Mouse (Mus musculus): ENCODE results near the gene Atxn7l1. TPM values are rescaled to one million over a fixed set of nuclear protein-coding genes. Genes with fewer than 3 reads are reported as not detected.

Gene Atxn7l1
- polyA plus RNA-seq, 1 experiment from 2014 or later = 10.8 TPM

DNA sequence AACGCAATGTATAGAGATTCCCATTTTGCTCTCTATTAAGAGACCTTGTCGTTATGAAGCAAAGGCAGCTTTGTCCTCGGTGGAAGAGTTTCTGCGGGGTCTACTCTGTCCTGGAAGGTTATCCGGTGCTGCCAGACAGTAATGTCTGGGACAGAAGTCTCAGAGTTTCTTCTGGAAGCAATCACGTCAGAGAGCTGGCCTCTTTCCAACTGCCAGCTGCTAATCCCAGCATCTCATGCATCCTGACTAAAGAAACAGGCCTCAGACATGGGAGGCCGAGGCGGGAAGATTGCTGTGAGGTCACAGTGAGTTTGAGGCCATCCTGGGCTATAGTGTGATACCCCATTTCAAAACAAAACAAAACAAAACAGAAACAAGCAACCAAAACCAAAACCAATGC lies 3.0 kb upstream of the Atxn7l1 start:
- Histone ChIP-seq H3K4me3 (ENCODE audit: low read length) (no peak overlapping the region), H3K9me3 (replicated peaks; ENCODE audit: control insufficient read depth, low read length) (no peaks in the 10 kb centered on the region), H3K27me3 (ENCODE audit: control insufficient read depth, insufficient read depth, low read length) (peaks cover 12% of the 10 kb centered on the region), H3K9ac (ENCODE audit: low read length) (no peak overlapping the region), H3K27ac (ENCODE audit: low read length) (no peak overlapping the region), H3K4me1 (ENCODE audit: control insufficient read depth, insufficient read depth, low read length) (peaks cover 11% of the 10 kb centered on the region), H3K36me3 (ENCODE audit: control insufficient read depth, insufficient read depth) (no peaks in the 10 kb centered on the region), H3K4me2 (ENCODE audit: low read depth, low read length) (no peak overlapping the region)
- WGBS = 54% methylated on average over 8 of the region's 8 CpGs
- no peak for ATAC-seq (replicated peaks; ENCODE audit: extremely low read depth, insufficient read depth, low FRiP score)

DNA sequence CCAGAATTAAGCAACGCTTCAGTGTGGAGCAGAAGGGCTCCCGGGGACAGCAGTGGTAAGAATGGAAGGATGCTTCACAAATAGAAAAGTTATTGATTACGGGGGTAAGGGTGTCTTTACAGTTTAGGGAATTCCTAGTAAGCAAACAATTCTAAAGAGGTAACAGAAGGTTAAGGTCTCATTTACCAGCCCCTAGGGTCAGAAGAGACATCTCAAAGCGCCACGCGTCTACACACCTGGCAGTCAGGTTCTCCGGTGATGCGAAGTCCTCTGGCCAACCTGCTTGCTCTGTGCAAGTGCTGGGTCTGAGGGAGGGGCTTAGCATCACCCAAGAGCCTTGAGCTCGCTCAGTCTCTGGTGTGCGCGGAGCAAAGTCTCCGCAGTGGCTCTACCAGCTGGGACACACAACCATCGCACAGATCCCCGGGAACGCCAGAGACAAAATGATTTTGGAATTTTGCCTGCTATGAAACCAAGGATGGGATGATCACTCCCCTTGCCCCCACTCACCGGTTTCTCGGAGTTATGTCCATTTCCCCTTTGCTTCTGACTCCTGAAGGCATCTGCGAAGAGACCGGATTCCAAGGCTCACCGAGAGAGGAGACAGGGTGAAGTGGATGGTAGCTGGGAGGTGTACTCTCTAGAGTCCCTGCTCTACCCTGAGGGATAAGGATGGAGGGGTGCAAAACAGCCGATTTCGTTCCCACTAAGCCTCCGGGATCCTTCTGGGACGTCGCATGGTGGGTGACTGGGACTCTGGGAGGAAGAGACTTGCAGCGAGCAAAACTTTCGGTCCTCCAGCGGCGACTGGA lies 665 bp upstream of the Atxn7l1 start:
- Histone ChIP-seq H3K9ac (ENCODE audit: low read length) (peak overlapping the region; percentile 74), H3K36me3 (ENCODE audit: control insufficient read depth, insufficient read depth) (no peaks in the 10 kb centered on the region), H3K27me3 (ENCODE audit: control insufficient read depth, insufficient read depth, low read length) (peaks cover 12% of the 10 kb centered on the region), H3K4me2 (ENCODE audit: low read depth, low read length) (peak overlapping the region; percentile 97), H3K9me3 (replicated peaks; ENCODE audit: control insufficient read depth, low read length) (no peaks in the 10 kb centered on the region), H3K4me1 (ENCODE audit: control insufficient read depth, insufficient read depth, low read length) (peaks cover 11% of the 10 kb centered on the region), H3K27ac (ENCODE audit: low read length) (no peak overlapping the region), H3K4me3 (ENCODE audit: low read length) (peak overlapping the region; percentile 67)
- peak; percentile 29 for ATAC-seq (replicated peaks; ENCODE audit: extremely low read depth, insufficient read depth, low FRiP score)
- WGBS = 7% methylated on average over 29 of the region's 29 CpGs

DNA sequence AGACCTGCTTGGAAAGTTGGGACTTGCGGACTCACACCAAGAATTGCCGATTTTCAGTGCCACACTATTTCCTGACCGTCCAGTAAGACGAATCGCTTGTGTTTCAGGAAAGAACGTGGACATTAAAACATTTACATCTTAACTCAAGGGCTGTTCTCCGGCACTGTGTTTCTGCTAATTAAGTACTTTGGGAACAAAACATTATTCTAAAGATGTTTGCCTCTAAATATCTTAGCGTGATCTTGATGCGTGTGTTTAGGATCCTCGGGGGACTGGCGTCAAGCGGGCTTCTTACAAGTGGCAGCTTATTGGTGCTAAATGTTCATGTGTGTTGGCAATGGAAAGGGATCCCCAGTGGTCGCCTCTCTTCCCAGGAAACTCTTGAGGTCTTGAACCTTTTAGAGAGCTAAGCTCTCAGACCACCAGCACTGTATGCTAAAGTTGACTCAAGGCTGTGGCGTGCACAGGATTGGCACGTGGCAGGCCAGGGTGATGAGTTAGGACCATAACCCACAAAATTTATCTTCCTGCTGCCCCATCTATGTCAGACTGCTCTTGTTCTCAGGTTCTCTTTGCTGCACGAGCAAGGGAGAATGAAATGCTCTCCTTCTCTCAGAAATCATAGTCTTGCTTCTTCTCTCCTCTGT lies 2.2 kb downstream of the Atxn7l1 start:
- Histone ChIP-seq H3K27me3 (ENCODE audit: control insufficient read depth, insufficient read depth, low read length) (peaks cover 12% of the 10 kb centered on the region), H3K9ac (ENCODE audit: low read length) (no peak overlapping the region), H3K4me1 (ENCODE audit: control insufficient read depth, insufficient read depth, low read length) (peaks cover 11% of the 10 kb centered on the region), H3K27ac (ENCODE audit: low read length) (no peak overlapping the region), H3K4me3 (ENCODE audit: low read length) (no peak overlapping the region), H3K9me3 (replicated peaks; ENCODE audit: control insufficient read depth, low read length) (no peaks in the 10 kb centered on the region), H3K36me3 (ENCODE audit: control insufficient read depth, insufficient read depth) (no peaks in the 10 kb centered on the region), H3K4me2 (ENCODE audit: low read depth, low read length) (no peak overlapping the region)
- no peak for ATAC-seq (replicated peaks; ENCODE audit: extremely low read depth, insufficient read depth, low FRiP score)
- 92% methylated on average over 16 of the region's 16 CpGs for WGBS

DNA sequence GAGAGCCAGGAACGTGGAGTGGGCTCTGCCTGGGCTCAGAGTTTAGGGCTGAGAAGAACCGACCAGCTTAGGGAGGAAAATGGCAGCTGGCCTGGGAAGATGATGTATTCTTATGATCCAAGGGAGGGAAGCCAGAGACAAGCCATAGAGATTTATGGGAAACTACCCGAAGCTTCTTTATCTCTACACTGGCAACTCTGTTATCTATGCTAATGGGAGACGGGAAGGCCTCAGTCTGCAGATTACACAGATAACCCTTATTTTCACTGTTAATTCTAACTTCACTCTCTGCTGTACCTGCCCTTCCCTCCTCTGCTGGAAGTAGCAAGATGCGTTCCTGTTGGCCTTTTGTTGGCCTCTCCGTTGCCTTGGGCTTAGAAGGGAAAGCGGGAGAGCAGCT lies 5.6 kb downstream of the Atxn7l1 start:
- no peak overlapping the region for H3K9ac ChIP-seq (ENCODE audit: low read length)
- peaks cover 11% of the 10 kb centered on the region for H3K4me1 ChIP-seq (ENCODE audit: control insufficient read depth, insufficient read depth, low read length)
- no peaks in the 10 kb centered on the region for H3K36me3 ChIP-seq (ENCODE audit: control insufficient read depth, insufficient read depth)
- H3K4me2 ChIP-seq (ENCODE audit: low read depth, low read length) = no peak overlapping the region
- H3K27ac ChIP-seq (ENCODE audit: low read length) = no peak overlapping the region
- no peaks in the 10 kb centered on the region for H3K27me3 ChIP-seq (ENCODE audit: control insufficient read depth, insufficient read depth, low read length)
- 64% methylated on average over 7 of the region's 7 CpGs for WGBS
- no peaks in the 10 kb centered on the region for H3K9me3 ChIP-seq (replicated peaks; ENCODE audit: control insufficient read depth, low read length)
- no peak overlapping the region for H3K4me3 ChIP-seq (ENCODE audit: low read length)
- ATAC-seq (replicated peaks; ENCODE audit: extremely low read depth, insufficient read depth, low FRiP score) = no peak

DNA sequence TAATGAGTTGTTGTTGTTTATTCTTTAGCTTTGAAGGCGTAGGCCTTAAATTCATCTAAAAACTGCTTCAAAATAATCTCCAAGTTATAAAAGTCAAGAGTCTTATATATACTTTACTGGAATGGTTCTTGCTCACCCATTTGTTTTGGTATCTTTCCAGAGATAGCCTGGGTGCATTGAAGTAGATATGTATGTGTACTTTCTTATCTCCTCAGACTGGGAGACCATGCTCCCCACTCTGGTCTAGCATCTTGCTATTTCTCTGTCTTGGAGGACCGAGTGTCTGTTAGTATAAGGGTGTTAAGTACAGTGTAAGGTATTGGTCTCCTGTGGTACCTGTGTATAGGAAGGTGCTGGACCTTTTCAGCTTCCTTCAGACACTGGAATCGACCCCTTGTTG lies 6.4 kb downstream of the Atxn7l1 start:
- Histone ChIP-seq H3K27me3 (ENCODE audit: control insufficient read depth, insufficient read depth, low read length) (no peaks in the 10 kb centered on the region), H3K4me1 (ENCODE audit: control insufficient read depth, insufficient read depth, low read length) (peaks cover 4% of the 10 kb centered on the region), H3K9ac (ENCODE audit: low read length) (no peak overlapping the region), H3K4me3 (ENCODE audit: low read length) (no peak overlapping the region), H3K4me2 (ENCODE audit: low read depth, low read length) (no peak overlapping the region), H3K9me3 (replicated peaks; ENCODE audit: control insufficient read depth, low read length) (no peaks in the 10 kb centered on the region), H3K27ac (ENCODE audit: low read length) (no peak overlapping the region), H3K36me3 (ENCODE audit: control insufficient read depth, insufficient read depth) (no peaks in the 10 kb centered on the region)
- WGBS = 84% methylated on average over 3 of the region's 3 CpGs
- no peak for ATAC-seq (replicated peaks; ENCODE audit: extremely low read depth, insufficient read depth, low FRiP score)

DNA sequence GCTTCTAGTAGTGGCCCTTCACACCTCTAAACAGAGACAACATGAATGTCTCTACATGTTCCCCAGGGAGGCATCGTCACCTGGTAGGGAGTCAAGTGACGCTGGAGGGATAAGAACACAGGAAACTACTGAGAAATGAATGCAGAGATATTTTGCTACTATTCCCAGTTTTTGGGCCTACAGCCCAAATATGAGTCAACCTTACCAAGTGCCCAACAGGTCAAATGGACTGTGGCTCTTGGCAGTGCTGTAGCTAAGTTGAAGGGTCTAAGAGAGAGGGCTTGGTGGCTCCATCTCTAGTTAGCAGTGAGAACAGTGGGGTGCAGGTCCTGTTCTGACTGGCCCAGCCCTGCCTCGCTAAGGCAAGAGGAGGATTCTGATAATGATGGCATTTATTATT lies 7.2 kb downstream of the Atxn7l1 start:
- Histone ChIP-seq H3K9ac (ENCODE audit: low read length) (no peak overlapping the region), H3K4me1 (ENCODE audit: control insufficient read depth, insufficient read depth, low read length) (peaks cover 3% of the 10 kb centered on the region), H3K9me3 (replicated peaks; ENCODE audit: control insufficient read depth, low read length) (no peaks in the 10 kb centered on the region), H3K36me3 (ENCODE audit: control insufficient read depth, insufficient read depth) (no peaks in the 10 kb centered on the region), H3K4me3 (ENCODE audit: low read length) (no peak overlapping the region), H3K4me2 (ENCODE audit: low read depth, low read length) (no peak overlapping the region), H3K27ac (ENCODE audit: low read length) (no peak overlapping the region), H3K27me3 (ENCODE audit: control insufficient read depth, insufficient read depth, low read length) (no peaks in the 10 kb centered on the region)
- WGBS = 88% methylated on average over 3 of the region's 3 CpGs
- ATAC-seq (replicated peaks; ENCODE audit: extremely low read depth, insufficient read depth, low FRiP score) = no peak

DNA sequence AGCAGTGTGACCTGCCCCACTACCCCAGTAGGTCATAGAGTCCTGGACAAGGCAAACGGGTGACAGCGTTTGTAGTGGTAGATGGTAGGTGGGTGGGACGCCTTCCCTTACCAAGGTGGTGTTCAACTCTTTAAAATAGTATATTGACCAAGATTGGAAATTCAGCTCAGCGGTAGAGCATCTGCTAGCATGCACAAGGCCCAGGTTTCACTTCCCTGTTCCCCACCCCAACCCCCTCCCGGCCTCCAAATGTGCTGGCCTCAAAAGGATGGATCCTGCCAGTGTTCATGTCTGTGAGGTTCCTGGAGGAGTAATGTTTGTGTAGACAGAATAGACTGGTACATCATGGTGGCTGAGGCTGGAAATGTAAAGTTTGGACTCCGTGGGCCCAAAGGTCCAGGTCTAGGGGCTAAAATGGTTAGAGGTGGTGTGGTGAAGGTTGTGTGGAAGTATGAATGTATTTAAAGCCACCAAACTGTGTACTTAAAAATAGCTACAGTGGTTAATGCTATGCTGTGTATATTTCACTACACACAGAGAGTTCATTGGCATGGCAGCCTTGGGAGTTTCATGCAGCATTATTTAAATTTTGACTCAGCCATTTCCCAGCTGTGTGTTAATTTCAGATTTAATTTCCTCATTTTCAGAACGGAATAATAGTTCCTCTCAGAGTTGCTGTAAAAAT lies 9.0 kb downstream of the Atxn7l1 start:
- H3K9ac ChIP-seq (ENCODE audit: low read length) = no peak overlapping the region
- WGBS = 87% methylated on average over 7 of the region's 7 CpGs
- no peak overlapping the region for H3K4me3 ChIP-seq (ENCODE audit: low read length)

DNA sequence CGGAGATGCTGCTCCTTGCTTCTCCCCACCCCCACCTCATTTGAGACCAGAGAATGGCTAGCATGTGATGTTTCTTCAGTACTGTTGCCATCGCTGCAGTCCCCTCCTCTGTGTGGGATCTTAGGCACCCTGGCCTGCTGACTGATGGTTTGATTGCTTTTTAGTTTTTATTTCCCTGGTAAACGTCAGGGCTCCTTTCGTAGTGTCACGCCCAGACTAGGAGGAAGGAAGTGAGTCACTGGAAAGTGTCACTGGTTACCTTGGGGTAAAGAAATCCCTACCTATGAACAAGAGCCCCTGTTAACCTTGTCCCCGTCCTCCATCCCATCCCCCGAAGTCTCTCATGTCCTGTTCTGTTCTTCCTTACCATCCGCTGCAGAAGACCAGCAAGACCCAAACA lies 10.8 kb downstream of the Atxn7l1 start:
- no peak overlapping the region for H3K9ac ChIP-seq (ENCODE audit: low read length)
- WGBS = 58% methylated on average over 8 of the region's 8 CpGs
- H3K9me3 ChIP-seq (replicated peaks; ENCODE audit: control insufficient read depth, low read length) = no peaks in the 10 kb centered on the region
- no peak for ATAC-seq (replicated peaks; ENCODE audit: extremely low read depth, insufficient read depth, low FRiP score)
- peaks cover 3% of the 10 kb centered on the region for H3K4me1 ChIP-seq (ENCODE audit: control insufficient read depth, insufficient read depth, low read length)
- H3K4me2 ChIP-seq (ENCODE audit: low read depth, low read length) = no peak overlapping the region
- H3K4me3 ChIP-seq (ENCODE audit: low read length) = no peak overlapping the region
- H3K27ac ChIP-seq (ENCODE audit: low read length) = no peak overlapping the region
- no peaks in the 10 kb centered on the region for H3K36me3 ChIP-seq (ENCODE audit: control insufficient read depth, insufficient read depth)
- H3K27me3 ChIP-seq (ENCODE audit: control insufficient read depth, insufficient read depth, low read length) = no peaks in the 10 kb centered on the region

More for the DNA sequence above, 9.0 kb downstream of the Atxn7l1 start:
- Histone ChIP-seq H3K4me2 (ENCODE audit: low read depth, low read length) (no peak overlapping the region), H3K36me3 (ENCODE audit: control insufficient read depth, insufficient read depth) (no peaks in the 10 kb centered on the region), H3K4me1 (ENCODE audit: control insufficient read depth, insufficient read depth, low read length) (peaks cover 3% of the 10 kb centered on the region), H3K27me3 (ENCODE audit: control insufficient read depth, insufficient read depth, low read length) (no peaks in the 10 kb centered on the region), H3K27ac (ENCODE audit: low read length) (no peak overlapping the region), H3K9me3 (replicated peaks; ENCODE audit: control insufficient read depth, low read length) (no peaks in the 10 kb centered on the region)
- no peak for ATAC-seq (replicated peaks; ENCODE audit: extremely low read depth, insufficient read depth, low FRiP score)

DNA sequence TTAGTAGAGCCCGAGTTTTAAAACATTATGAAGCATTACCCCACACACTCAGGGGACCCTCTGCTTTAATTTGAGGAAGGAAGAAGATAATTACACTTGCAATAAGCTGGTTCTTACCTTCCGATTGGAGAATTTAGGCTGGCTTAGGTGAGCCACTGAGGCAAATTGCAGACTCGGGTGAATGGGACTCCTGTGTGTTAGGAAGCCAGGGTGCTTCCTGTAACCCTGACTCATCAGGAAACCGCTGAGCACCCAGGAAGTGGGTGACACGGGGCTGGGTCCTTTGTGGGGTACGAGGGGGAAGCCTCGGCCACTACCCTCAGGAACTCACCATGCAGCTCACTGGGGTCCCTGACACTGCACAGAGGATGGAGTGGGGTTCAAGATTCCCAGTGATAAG lies 12.9 kb downstream of the Atxn7l1 start:
- no peak overlapping the region for H3K4me2 ChIP-seq (ENCODE audit: low read depth, low read length)
- WGBS = 74% methylated on average over 7 of the region's 7 CpGs

More for the DNA sequence above, 12.9 kb downstream of the Atxn7l1 start:
- Histone ChIP-seq H3K9me3 (replicated peaks; ENCODE audit: control insufficient read depth, low read length) (no peaks in the 10 kb centered on the region), H3K4me3 (ENCODE audit: low read length) (no peak overlapping the region), H3K4me1 (ENCODE audit: control insufficient read depth, insufficient read depth, low read length) (peaks cover 3% of the 10 kb centered on the region), H3K9ac (ENCODE audit: low read length) (no peak overlapping the region), H3K27ac (ENCODE audit: low read length) (no peak overlapping the region), H3K27me3 (ENCODE audit: control insufficient read depth, insufficient read depth, low read length) (no peaks in the 10 kb centered on the region), H3K36me3 (ENCODE audit: control insufficient read depth, insufficient read depth) (no peaks in the 10 kb centered on the region)
- ATAC-seq (replicated peaks; ENCODE audit: extremely low read depth, insufficient read depth, low FRiP score) = no peak
